Mouse (Mus musculus): Measurements from ENCODE around the gene Eif3c. TPM values are rescaled to one million over a fixed set of nuclear protein-coding genes. Genes with fewer than 3 reads are reported as not detected.

The Eif3c gene
- polyA plus RNA-seq, 1 experiment from 2014 or later: 189 TPM

Small RNAs within 50 kb of the gene (microRNA-seq; reads per million reads assigned to microRNA genes)
- 4.7 reads per million, percentile 22 among the genes with 10 or more reads in this experiment for gene Mir7059

Other genes with a start within 250 kb of the Eif3c start
- gene Lat, start 196.8 kb downstream of the Eif3c start, polyA plus RNA-seq (2014; fragmentation: Nextera tagmentation; extraction: Ambion mirVana): 1.8 and 2.7 TPM in 2 replicates
- gene Spns1, start 189.0 kb downstream of the Eif3c start, polyA plus RNA-seq (2014; fragmentation: Nextera tagmentation; extraction: Ambion mirVana): 40.8 and 45.8 TPM in 2 replicates
- 4.8 and 4.9 TPM in 2 replicates for gene Nfatc2ip, start 169.7 kb downstream of the Eif3c start, polyA plus RNA-seq (2014; fragmentation: Nextera tagmentation; extraction: Ambion mirVana)
- not detected in 2 replicates for gene Cd19, start 151.5 kb downstream of the Eif3c start, polyA plus RNA-seq (2014; fragmentation: Nextera tagmentation; extraction: Ambion mirVana)
- gene Rabep2, start 137.7 kb downstream of the Eif3c start, polyA plus RNA-seq (2014; fragmentation: Nextera tagmentation; extraction: Ambion mirVana): 17.9 and 18.0 TPM in 2 replicates
- gene Atp2a1, start 103.3 kb downstream of the Eif3c start, polyA plus RNA-seq (2014; fragmentation: Nextera tagmentation; extraction: Ambion mirVana): 0.29 and 0.38 TPM in 2 replicates
- 38.1 and 44.6 TPM in 2 replicates for gene Sh2b1, start 91.0 kb downstream of the Eif3c start, polyA plus RNA-seq (2014; fragmentation: Nextera tagmentation; extraction: Ambion mirVana)
- gene Tufm, start 79.0 kb downstream of the Eif3c start, polyA plus RNA-seq (2014; fragmentation: Nextera tagmentation; extraction: Ambion mirVana): 133 and 146 TPM in 2 replicates
- 52.7 and 58.6 TPM in 2 replicates for gene Atxn2l, start 63.0 kb downstream of the Eif3c start, polyA plus RNA-seq (2014; fragmentation: Nextera tagmentation; extraction: Ambion mirVana)
- gene Apobr, start 18.5 kb upstream of the Eif3c start, polyA plus RNA-seq (2014; fragmentation: Nextera tagmentation; extraction: Ambion mirVana): 0.46 and 0.57 TPM in 2 replicates
- gene Cln3, start 19.4 kb upstream of the Eif3c start, polyA plus RNA-seq (2014; fragmentation: Nextera tagmentation; extraction: Ambion mirVana): 22.4 and 23.4 TPM in 2 replicates
- gene Il27, start 28.5 kb upstream of the Eif3c start, polyA plus RNA-seq (2014; fragmentation: Nextera tagmentation; extraction: Ambion mirVana): not detected in 2 replicates
- 2.8 and 3.4 TPM in 2 replicates for gene Nupr1, start 64.5 kb upstream of the Eif3c start, polyA plus RNA-seq (2014; fragmentation: Nextera tagmentation; extraction: Ambion mirVana)
- 44.4 and 49.4 TPM in 2 replicates for gene Sgf29, start 82.9 kb upstream of the Eif3c start, polyA plus RNA-seq (2014; fragmentation: Nextera tagmentation; extraction: Ambion mirVana)
- gene Sult1a1, start 110.0 kb upstream of the Eif3c start, polyA plus RNA-seq (2014; fragmentation: Nextera tagmentation; extraction: Ambion mirVana): 0.10 and 0.69 TPM in 2 replicates
- 158 and 180 TPM in 2 replicates for gene Bola2, start 129.0 kb upstream of the Eif3c start, polyA plus RNA-seq (2014; fragmentation: Nextera tagmentation; extraction: Ambion mirVana)
- gene Slx1b, start 129.4 kb upstream of the Eif3c start, polyA plus RNA-seq (2014; fragmentation: Nextera tagmentation; extraction: Ambion mirVana): 10.2 and 10.3 TPM in 2 replicates
- 46.2 TPM in 2 replicates for gene Coro1a, start 141.4 kb upstream of the Eif3c start, polyA plus RNA-seq (2014; fragmentation: Nextera tagmentation; extraction: Ambion mirVana)
- 41.0 and 45.2 TPM in 2 replicates for gene Mapk3, start 193.2 kb upstream of the Eif3c start, polyA plus RNA-seq (2014; fragmentation: Nextera tagmentation; extraction: Ambion mirVana)
- gene Gdpd3, start 199.9 kb upstream of the Eif3c start, polyA plus RNA-seq (2014; fragmentation: Nextera tagmentation; extraction: Ambion mirVana): 0.57 and 0.86 TPM in 2 replicates
- 87.8 and 91.5 TPM in 2 replicates for gene Ypel3, start 210.5 kb upstream of the Eif3c start, polyA plus RNA-seq (2014; fragmentation: Nextera tagmentation; extraction: Ambion mirVana)
- 0.20 and 0.43 TPM in 2 replicates for gene Tbx6, start 215.1 kb upstream of the Eif3c start, polyA plus RNA-seq (2014; fragmentation: Nextera tagmentation; extraction: Ambion mirVana)
- 335 and 336 TPM in 2 replicates for gene Ppp4c, start 226.1 kb upstream of the Eif3c start, polyA plus RNA-seq (2014; fragmentation: Nextera tagmentation; extraction: Ambion mirVana)
- gene Fam57b, start 231.3 kb upstream of the Eif3c start, polyA plus RNA-seq (2014; fragmentation: Nextera tagmentation; extraction: Ambion mirVana): 10.5 and 11.1 TPM in 2 replicates

Measured in midbrain, embryonic 11.5 days (tissue).